Mouse (Mus musculus) neural tube, embryonic 12.5 days (tissue): ENCODE measurements around the gene Prss46. TPM values are rescaled to one million over a fixed set of nuclear protein-coding genes. Genes with fewer than 3 reads are reported as not detected.

Experiments used
- polyA plus RNA-seq: library from polyadenylated mRNA; unstranded; fragments of >200 nt; fragmentation: Nextera tagmentation; extraction: Ambion mirVana; gene quantifications from 2 replicates; pipeline ENCODE4 v1.2.1, GENCODE M21; 2016

Prss46 gene
- polyA plus RNA-seq, 1 experiment from 2014 or later = not detected

Other genes with a start within 250 kb of the Prss46 start
- 41.2 and 42.7 TPM in 2 replicates for gene Nradd, start 220.1 kb upstream of the Prss46 start, polyA plus RNA-seq
- 1.6 and 2.6 TPM in 2 replicates for gene Nbeal2, start 190.3 kb upstream of the Prss46 start, polyA plus RNA-seq
- gene Ccdc12, start 188.0 kb upstream of the Prss46 start, polyA plus RNA-seq = 125 and 133 TPM in 2 replicates
- gene Myl3, start 102.6 kb upstream of the Prss46 start, polyA plus RNA-seq = 1.0 and 3.9 TPM in 2 replicates
- gene Pth1r, start 97.4 kb upstream of the Prss46 start, polyA plus RNA-seq = 40.6 and 42.4 TPM in 2 replicates
- gene Prss42, start 46.3 kb upstream of the Prss46 start, polyA plus RNA-seq = not detected in 2 replicates
- gene Prss44, start 30.5 kb upstream of the Prss46 start, polyA plus RNA-seq = not detected in 2 replicates
- not detected in 2 replicates for gene Prss43, start 17.8 kb upstream of the Prss46 start, polyA plus RNA-seq
- gene Prss45, start 9.9 kb upstream of the Prss46 start, polyA plus RNA-seq = not detected in 2 replicates
- gene Prss50, start 13.5 kb downstream of the Prss46 start, polyA plus RNA-seq = 0.28 TPM in 1 of 2 replicates, not detected in the other
- 1.00 and 1.2 TPM in 2 replicates for gene Als2cl, start 35.4 kb downstream of the Prss46 start, polyA plus RNA-seq
- gene Tmie, start 35.6 kb downstream of the Prss46 start, polyA plus RNA-seq = 0.70 and 1.1 TPM in 2 replicates
- gene Fam240a, start 72.4 kb downstream of the Prss46 start, polyA plus RNA-seq = not detected in 2 replicates
- gene Tdgf1, start 101.7 kb downstream of the Prss46 start, polyA plus RNA-seq = not detected in 2 replicates
- 0.41 and 0.48 TPM in 2 replicates for gene Lrrc2, start 107.0 kb downstream of the Prss46 start, polyA plus RNA-seq
- not detected in 2 replicates for gene Rtp3, start 146.1 kb downstream of the Prss46 start, polyA plus RNA-seq
- gene Ltf, start 174.8 kb downstream of the Prss46 start, polyA plus RNA-seq = 1.2 and 2.2 TPM in 2 replicates
- 0.70 and 0.72 TPM in 2 replicates for gene Ccrl2, start 213.0 kb downstream of the Prss46 start, polyA plus RNA-seq